Mouse (Mus musculus) forebrain, embryonic 14.5 days (tissue): ENCODE measurements at regions not wholly inside any gene's neighbourhood (a gene's known extent, or its start where the extent isn't known, plus 50 kb on each side); places are given as distances from the start of the nearest gene placed in this dataset.

Experiments
- ATAC-seq: fragments of 200-750 bp; cut with Nextera tagmentation; 2 replicates; pipeline ENCODE4 v1.8.0; 2017; ENCODE audit warnings: mild to moderate bottlenecking, moderate library complexity
- DNase-seq: peaks from one replicate; pipeline ENCODE4 v3.0.0-alpha.2; 2015; ENCODE audit warnings: low spot score
- H3K27ac ChIP-seq: fragments of 300-500 bp; sonication (generic); 2 replicates; pipeline ENCODE4 v1.5.1; 2014; ENCODE audit warnings: low read depth, mild to moderate bottlenecking, control low read depth, low read length, moderate library complexity
- H3K27me3 ChIP-seq: fragments of 300-500 bp; sonication (generic); replicated peaks from 2 replicates; pipeline ENCODE4 v1.6.1; 2014; ENCODE audit warnings: low read length, control low read depth, mixed read lengths; ENCODE audit not compliant: control insufficient read depth, insufficient read depth
- H3K36me3 ChIP-seq: fragments of 300-500 bp; sonication (generic); 2 replicates; pipeline ENCODE4 v1.6.1; 2014; ENCODE audit warnings: low read length, control low read depth; ENCODE audit not compliant: control insufficient read depth, insufficient read depth
- H3K4me1 ChIP-seq: fragments of 300-500 bp; sonication (generic); 2 replicates; pipeline ENCODE4 v1.6.1; 2014; ENCODE audit warnings: antibody characterized with exemption, low read length, control low read depth; ENCODE audit not compliant: control insufficient read depth, insufficient read depth
- H3K4me2 ChIP-seq: fragments of 300-500 bp; sonication (generic); 2 replicates; pipeline ENCODE4 v1.6.1; 2014; ENCODE audit warnings: mild to moderate bottlenecking, control low read depth, low read length
- H3K4me3 ChIP-seq: fragments of 300-500 bp; sonication (generic); 2 replicates; pipeline ENCODE4 v1.5.1; 2014; ENCODE audit warnings: low read depth, low read length, control low read depth
- H3K9ac ChIP-seq: fragments of 300-500 bp; sonication (generic); 2 replicates; pipeline ENCODE4 v1.6.1; 2014; ENCODE audit warnings: mild to moderate bottlenecking, low read length, control low read depth, moderate library complexity
- H3K9me3 ChIP-seq: fragments of 300-500 bp; sonication (generic); replicated peaks from 2 replicates; pipeline ENCODE4 v1.6.1; 2016; ENCODE audit warnings: low read length, control low read depth, mixed read lengths; ENCODE audit not compliant: control insufficient read depth
- WGBS: fragments of 180-500 bp; shearing (Covaris S2); extraction: QIAGEN DNeasy Blood & Tissue Kit; methylation state at CpG from one replicate; pipeline ENCODE4 v1.1.7; 2014; 5-methylcytosine and 5-hydroxymethylcytosine counted together

- H3K9me3 ChIP-seq: no peaks in the 10 kb centered on the region
- no peak overlapping the region for H3K9ac ChIP-seq
- no peak for DNase-seq
- ATAC-seq: no peak
- no peaks in the 10 kb centered on the region for H3K36me3 ChIP-seq
- no peak overlapping the region for H3K4me3 ChIP-seq
- no peak overlapping the region for H3K4me2 ChIP-seq
- 82% methylated on average over 17 of the region's 17 CpGs for WGBS
- no peaks in the 10 kb centered on the region for H3K4me1 ChIP-seq
- no peaks in the 10 kb centered on the region for H3K27me3 ChIP-seq
- H3K27ac ChIP-seq: no peak overlapping the region
These were observed 71.8 kb upstream of the Tmem189 start for GRCm38 (mm10) chr2:167761404-167761936.

DNA sequence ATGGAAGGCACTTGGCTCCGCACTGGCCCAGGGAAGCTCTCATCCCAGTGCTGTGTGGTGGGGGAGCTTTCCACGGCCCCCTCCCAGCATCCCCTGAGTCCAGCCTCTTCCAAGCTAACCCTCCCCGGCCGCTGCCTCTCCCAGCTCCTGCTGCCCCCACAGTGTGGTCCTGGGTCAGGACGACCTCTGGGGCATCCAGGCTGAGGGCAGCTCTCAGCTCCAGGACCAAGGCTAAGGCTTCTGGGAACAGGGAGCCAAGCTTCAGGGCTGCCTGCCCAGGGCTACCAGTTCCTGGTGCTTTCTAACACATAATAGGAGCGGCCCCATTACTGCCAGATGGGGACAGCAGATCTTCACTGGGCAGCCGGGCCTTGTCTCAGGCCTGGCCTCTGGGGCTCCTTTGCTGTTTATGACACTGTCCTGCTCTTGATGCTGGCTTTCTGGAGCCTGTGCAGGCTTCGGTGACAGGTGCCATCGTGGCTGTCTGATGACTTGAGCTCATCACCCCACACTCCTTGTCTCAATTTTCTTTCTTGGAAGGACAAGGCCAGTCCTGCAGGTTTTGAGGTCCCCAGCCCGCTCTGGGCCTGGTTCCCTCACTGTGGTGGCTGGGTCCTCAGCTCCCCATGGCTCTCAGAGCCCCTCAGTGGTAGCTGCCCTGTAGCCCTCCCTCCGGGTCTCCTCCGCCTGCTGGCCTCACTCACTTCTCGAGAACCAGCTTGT lies 71.2 kb upstream of the Tmem189 start:
- Histone ChIP-seq H3K4me2 (no peak overlapping the region), H3K36me3 (no peaks in the 10 kb centered on the region), H3K9ac (no peak overlapping the region), H3K4me1 (no peaks in the 10 kb centered on the region), H3K27me3 (no peaks in the 10 kb centered on the region), H3K9me3 (no peaks in the 10 kb centered on the region), H3K27ac (no peak overlapping the region), H3K4me3 (no peak overlapping the region)
- WGBS: 81% methylated on average over 13 of the region's 13 CpGs
- DNase-seq (no peak), ATAC-seq (no peak)

- Histone ChIP-seq H3K4me2 (no peak overlapping the region), H3K9me3 (no peaks in the 10 kb centered on the region), H3K4me3 (no peak overlapping the region), H3K36me3 (no peaks in the 10 kb centered on the region), H3K4me1 (no peaks in the 10 kb centered on the region), H3K27me3 (no peaks in the 10 kb centered on the region), H3K27ac (no peak overlapping the region), H3K9ac (no peak overlapping the region)
- DNase-seq: no peak
- WGBS: 89% methylated on average over 9 of the region's 9 CpGs
- no peak for ATAC-seq
These were observed 70.2 kb upstream of the Tmem189 start for GRCm38 (mm10) chr2:167759603-167760390.

GRCm38 (mm10) chr2:167757157-167757780 lies 67.6 kb upstream of the Tmem189 start:
- no peaks in the 10 kb centered on the region for H3K36me3 ChIP-seq
- H3K4me1 ChIP-seq: no peaks in the 10 kb centered on the region
- H3K27me3 ChIP-seq: no peaks in the 10 kb centered on the region
- H3K27ac ChIP-seq: no peak overlapping the region
- DNase-seq (no peak), ATAC-seq (no peak)
- WGBS: 61% methylated on average over 12 of the region's 12 CpGs
- no peak overlapping the region for H3K4me3 ChIP-seq
- no peak overlapping the region for H3K4me2 ChIP-seq
- no peak overlapping the region for H3K9ac ChIP-seq
- no peaks in the 10 kb centered on the region for H3K9me3 ChIP-seq

GRCm38 (mm10) chr2:167756721-167757120 lies 67.1 kb upstream of the Tmem189 start:
- 89% methylated on average over 12 of the region's 12 CpGs for WGBS
- Histone ChIP-seq H3K27ac (no peak overlapping the region), H3K4me2 (no peak overlapping the region), H3K9ac (no peak overlapping the region), H3K4me3 (no peak overlapping the region), H3K4me1 (no peaks in the 10 kb centered on the region), H3K36me3 (no peaks in the 10 kb centered on the region), H3K27me3 (no peaks in the 10 kb centered on the region), H3K9me3 (no peaks in the 10 kb centered on the region)
- no peak for DNase-seq
- no peak for ATAC-seq

GRCm38 (mm10) chr2:167754929-167755551 lies 65.4 kb upstream of the Tmem189 start:
- 85% methylated on average over 22 of the region's 22 CpGs for WGBS
- Histone ChIP-seq H3K27me3 (no peaks in the 10 kb centered on the region), H3K36me3 (no peaks in the 10 kb centered on the region), H3K9ac (no peak overlapping the region), H3K27ac (no peak overlapping the region), H3K9me3 (no peaks in the 10 kb centered on the region), H3K4me2 (no peak overlapping the region), H3K4me3 (no peak overlapping the region), H3K4me1 (no peaks in the 10 kb centered on the region)
- no peak for DNase-seq
- ATAC-seq: no peak

DNA sequence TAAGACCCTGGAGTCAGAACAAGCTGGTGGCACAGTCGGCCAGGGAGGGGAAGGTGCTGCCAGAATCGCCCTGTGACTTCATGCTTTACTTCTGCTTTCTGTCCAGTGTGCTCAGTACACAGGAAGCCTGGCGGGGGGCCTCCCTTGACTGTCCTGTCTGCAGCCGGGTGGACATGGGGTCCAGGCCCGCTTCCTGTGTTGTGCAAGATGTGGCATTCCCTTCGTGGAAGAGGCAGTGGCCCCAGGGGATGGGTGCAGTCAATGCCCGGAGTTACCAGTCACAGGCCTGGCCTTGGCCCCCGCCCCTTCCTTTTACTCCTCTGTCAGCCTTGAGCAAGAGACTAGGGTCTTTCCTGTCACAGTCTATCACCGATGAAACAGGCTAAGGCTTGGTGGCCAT lies 64.3 kb upstream of the Tmem189 start:
- no peaks in the 10 kb centered on the region for H3K27me3 ChIP-seq
- H3K27ac ChIP-seq: no peak overlapping the region
- no peaks in the 10 kb centered on the region for H3K4me1 ChIP-seq
- ATAC-seq (no peak), DNase-seq (no peak)
- 76% methylated on average over 9 of the region's 9 CpGs for WGBS
- H3K4me3 ChIP-seq: no peak overlapping the region
- H3K9me3 ChIP-seq: no peaks in the 10 kb centered on the region
- no peaks in the 10 kb centered on the region for H3K36me3 ChIP-seq
- no peak overlapping the region for H3K9ac ChIP-seq
- no peak overlapping the region for H3K4me2 ChIP-seq

DNA sequence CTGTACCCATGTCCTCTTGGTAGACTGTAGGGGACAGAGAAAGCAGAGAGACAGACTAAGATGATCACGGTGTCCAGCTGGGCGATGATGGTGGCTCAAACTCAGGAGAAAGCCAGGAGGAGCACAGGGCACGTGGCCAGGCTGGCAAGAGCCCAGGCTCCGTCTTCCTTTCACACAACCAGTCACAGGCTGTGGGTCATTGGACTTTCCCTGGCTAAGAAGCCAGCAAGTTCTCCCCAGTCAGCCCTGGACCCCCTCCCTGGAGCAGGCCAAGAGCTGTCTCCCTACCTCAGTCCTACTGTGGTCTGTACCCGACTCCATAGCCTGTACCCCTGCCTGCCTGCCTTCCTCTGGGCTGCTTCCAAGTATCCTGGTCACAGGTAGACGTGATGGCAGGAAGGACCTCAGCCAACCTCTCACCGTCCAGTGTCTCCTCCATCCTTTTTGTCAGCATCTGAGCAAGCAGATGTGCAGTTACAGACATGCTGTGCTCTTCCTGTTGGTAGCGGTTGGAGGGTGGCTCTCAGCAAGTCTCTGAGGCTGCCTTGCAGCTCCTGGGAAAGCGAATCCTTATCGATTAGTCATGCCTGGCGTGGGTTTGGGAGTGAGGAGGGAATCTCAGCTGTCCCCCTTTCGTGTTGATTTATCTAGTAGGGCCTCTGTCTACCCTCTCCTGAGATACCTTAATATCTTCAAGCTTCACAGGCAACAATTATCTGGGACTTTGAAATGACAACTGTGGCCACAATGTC lies 63.4 kb upstream of the Tmem189 start:
- WGBS: 71% methylated on average over 12 of the region's 12 CpGs
- Histone ChIP-seq H3K4me1 (no peaks in the 10 kb centered on the region), H3K9ac (no peak overlapping the region), H3K36me3 (no peaks in the 10 kb centered on the region), H3K4me3 (no peak overlapping the region), H3K4me2 (no peak overlapping the region), H3K27me3 (no peaks in the 10 kb centered on the region), H3K9me3 (no peaks in the 10 kb centered on the region), H3K27ac (no peak overlapping the region)
- no peak for DNase-seq
- ATAC-seq: no peak
